Mouse (Mus musculus) midbrain, embryonic 12.5 days (tissue): Measurements from ENCODE around the gene Gpr3. TPM values are rescaled to one million over a fixed set of nuclear protein-coding genes. Genes with fewer than 3 reads are reported as not detected.

Source experiments
- ATAC-seq: fragments of 200-750 bp; cut with Nextera tagmentation; 2 replicates; pipeline ENCODE4 v1.8.0; 2017; ENCODE audit warnings: low read depth, moderate TSS enrichment, moderate library complexity; ENCODE audit not compliant: low FRiP score
- H3K27ac ChIP-seq: fragments of 300-500 bp; sonication (generic); replicated peaks from 2 replicates; pipeline ENCODE4 v1.5.1; 2016; ENCODE audit warnings: mild to moderate bottlenecking
- H3K27me3 ChIP-seq: fragments of 300-500 bp; sonication (generic); 2 replicates; pipeline ENCODE4 v1.6.1; 2016; ENCODE audit warnings: mild to moderate bottlenecking
- H3K36me3 ChIP-seq: fragments of 300-500 bp; sonication (generic); 2 replicates; pipeline ENCODE4 v1.6.1; 2016
- H3K4me1 ChIP-seq: fragments of 300-500 bp; sonication (generic); 2 replicates; pipeline ENCODE4 v1.6.1; 2016
- H3K4me2 ChIP-seq: fragments of 300-500 bp; sonication (generic); replicated peaks from 2 replicates; pipeline ENCODE4 v1.6.1; 2016; ENCODE audit warnings: mild to moderate bottlenecking, moderate library complexity
- H3K4me3 ChIP-seq: fragments of 300-500 bp; sonication (generic); 2 replicates; pipeline ENCODE4 v1.5.1; 2016; ENCODE audit warnings: mild to moderate bottlenecking
- H3K9ac ChIP-seq: fragments of 300-500 bp; sonication (generic); replicated peaks from 2 replicates; pipeline ENCODE4 v1.6.1; 2016; ENCODE audit warnings: mild to moderate bottlenecking, moderate library complexity
- H3K9me3 ChIP-seq: fragments of 300-500 bp; sonication (generic); 2 replicates; pipeline ENCODE4 v1.6.1; 2016; ENCODE audit warnings: mild to moderate bottlenecking
- WGBS: fragments of 180-500 bp; shearing (Covaris S2); methylation state at CpG from one replicate; pipeline ENCODE4 v1.1.7; 2016; 5-methylcytosine and 5-hydroxymethylcytosine counted together
- microRNA-seq: library from miRNA; unstranded; fragments of <30 nt; microRNA quantifications from one replicate; pipeline ENCODE4, GENCODE M21; 2017
- polyA plus RNA-seq: library from polyadenylated mRNA; unstranded; fragments of >200 nt; fragmentation: Nextera tagmentation; extraction: Ambion mirVana; gene quantifications from 2 replicates; pipeline ENCODE4 v1.2.1, GENCODE M21; 2016

Gene Gpr3
- polyA plus RNA-seq, 1 experiment from 2014 or later, result 0.40 TPM

GRCm38 (mm10) chr4:133159646-133160045, 52.7 kb downstream of the Gpr3 start:
- Histone ChIP-seq H3K27ac (no peak overlapping the region), H3K4me1 (peaks cover 7% of the 10 kb centered on the region; the same call in 1 of the 2 replicates), H3K27me3 (no peaks in the 10 kb centered on the region), H3K9me3 (no peaks in the 10 kb centered on the region), H3K4me2 (no peak overlapping the region), H3K9ac (no peak overlapping the region), H3K36me3 (no peaks in the 10 kb centered on the region), H3K4me3 (no peak overlapping the region)
- WGBS, result 48% methylated on average over 4 of the region's 4 CpGs
- no peak for ATAC-seq

Small RNA genes within 50 kb of the gene (microRNA-seq; reads per million reads assigned to microRNA genes)
- gene Mir7017, result 1.9 reads per million

Other genes starting within 250 kb of the Gpr3 start
- gene Fgr, start 238.4 kb downstream of the Gpr3 start, polyA plus RNA-seq, result 0.08 and 0.12 TPM in 2 replicates
- gene Ahdc1, start 201.3 kb downstream of the Gpr3 start, polyA plus RNA-seq, result 8.9 and 9.1 TPM in 2 replicates
- 43.5 and 50.0 TPM in 2 replicates for gene Wasf2, start 82.0 kb downstream of the Gpr3 start, polyA plus RNA-seq
- 0.24 and 0.47 TPM in 2 replicates for gene Cd164l2, start 405 bp downstream of the Gpr3 start, polyA plus RNA-seq
- 1.9 and 2.8 TPM in 2 replicates for gene Map3k6, start 28.3 kb upstream of the Gpr3 start, polyA plus RNA-seq
- 1.3 and 1.8 TPM in 2 replicates for gene Sytl1, start 50.6 kb upstream of the Gpr3 start, polyA plus RNA-seq
- 79.9 and 85.5 TPM in 2 replicates for gene Tmem222, start 65.3 kb upstream of the Gpr3 start, polyA plus RNA-seq
- gene Wdtc1, start 140.9 kb upstream of the Gpr3 start, polyA plus RNA-seq, result 24.2 and 26.1 TPM in 2 replicates
- 9.0 and 9.2 TPM in 2 replicates for gene Slc9a1, start 157.2 kb upstream of the Gpr3 start, polyA plus RNA-seq